Mouse (Mus musculus): ENCODE measurements around the gene Pdlim1. TPM values are rescaled to one million over a fixed set of nuclear protein-coding genes. Genes with fewer than 3 reads are reported as not detected.
A peak's percentile ranks its signal among the peaks of the same experiment; 100 is the strongest.

Pdlim1 gene
- total and polyA plus RNA-seq, 2 experiments from 2014 or later, result 2.8 to 6.6 TPM

DNA sequence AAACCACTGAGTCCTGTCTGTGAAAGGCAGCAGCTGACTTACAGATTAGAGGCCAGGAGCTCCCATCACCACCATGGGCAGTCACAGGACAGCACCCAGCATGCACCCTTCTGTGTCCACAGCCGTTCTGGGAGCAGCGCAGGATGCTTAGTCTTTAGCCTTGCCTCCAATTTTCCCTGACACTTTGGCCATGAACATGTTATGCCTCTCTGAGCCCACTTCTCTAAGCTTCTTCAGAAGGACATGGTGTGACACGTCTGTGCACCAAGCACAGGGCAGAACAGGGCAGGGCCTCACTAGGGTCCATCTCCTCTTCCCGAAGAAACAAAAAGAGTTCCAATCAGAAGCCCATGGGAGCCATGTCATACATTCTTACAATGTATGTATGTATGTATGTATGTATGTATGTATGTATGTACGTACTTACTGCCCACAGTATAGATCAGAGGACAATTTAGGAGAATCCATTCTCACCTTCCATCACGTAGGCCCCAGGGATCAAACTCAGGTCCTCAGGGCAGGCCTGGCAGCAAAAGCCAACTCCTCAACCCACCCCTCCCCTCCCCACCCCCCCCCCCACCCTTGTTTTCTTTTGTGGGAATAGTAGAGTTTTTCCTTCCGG, 24.9 kb downstream of the Pdlim1 start:
- Histone ChIP-seq H3K9ac (no peak overlapping the region), H3K4me3 (ENCODE audit: low read depth, low read length) (no peak overlapping the region), H3K9me3 (ENCODE audit: low read length) (no peaks in the 10 kb centered on the region), H3K27ac (ENCODE audit: low read depth, low read length) (no peak overlapping the region), H3K36me3 (ENCODE audit: insufficient read depth) (no peaks in the 10 kb centered on the region), H3K4me1 (ENCODE audit: insufficient read depth) (no peaks in the 10 kb centered on the region), H3K27me3 (ENCODE audit: insufficient read depth, low read length) (no peaks in the 10 kb centered on the region), H3K4me2 (ENCODE audit: low read depth) (no peak overlapping the region)
- ATAC-seq, result no peak
- 63% methylated on average over 7 of the region's 7 CpGs for WGBS
- no peak for TF ChIP-seq CTCF (IDR thresholded peaks at IDR 0.05; ENCODE audit: low read depth)
- no peak for DNase-seq

- Histone ChIP-seq H3K27me3 (ENCODE audit: insufficient read depth, low read length) (no peaks in the 10 kb centered on the region), H3K4me1 (ENCODE audit: insufficient read depth) (peaks cover 10% of the 10 kb centered on the region; the same call in 1 of the 2 replicates), H3K4me3 (ENCODE audit: low read depth, low read length) (no peak overlapping the region), H3K36me3 (ENCODE audit: insufficient read depth) (no peaks in the 10 kb centered on the region), H3K4me2 (ENCODE audit: low read depth) (peak overlapping the region; percentile 19), H3K27ac (ENCODE audit: low read depth, low read length) (peak overlapping the region; percentile 84), H3K9me3 (ENCODE audit: low read length) (no peaks in the 10 kb centered on the region), H3K9ac (peak overlapping the region; percentile 46)
- no peak for TF ChIP-seq CTCF (IDR thresholded peaks at IDR 0.05; ENCODE audit: low read depth)
- WGBS, result 22% methylated on average over 14 of the region's 14 CpGs
- DNase-seq, result peak; percentile 81
- ATAC-seq, result peak; percentile 89
These were observed 30.6 kb downstream of the Pdlim1 start for GRCm38 (mm10) chr19:40240838-40241689.

- ATAC-seq (peak; percentile 12; the same call in 1 of the 2 replicates), DNase-seq (no peak)
- no peak overlapping the region for H3K4me2 ChIP-seq (ENCODE audit: low read depth)
- H3K9me3 ChIP-seq (ENCODE audit: low read length), result no peaks in the 10 kb centered on the region
- H3K27ac ChIP-seq (ENCODE audit: low read depth, low read length), result no peak overlapping the region
- 78% methylated on average over 6 of the region's 6 CpGs for WGBS
- H3K4me3 ChIP-seq (ENCODE audit: low read depth, low read length), result no peak overlapping the region
- no peaks in the 10 kb centered on the region for H3K27me3 ChIP-seq (ENCODE audit: insufficient read depth, low read length)
- H3K36me3 ChIP-seq (ENCODE audit: insufficient read depth), result no peaks in the 10 kb centered on the region
- peaks cover 10% of the 10 kb centered on the region; the same call in 1 of the 2 replicates for H3K4me1 ChIP-seq (ENCODE audit: insufficient read depth)
- no peak overlapping the region for H3K9ac ChIP-seq
- TF ChIP-seq CTCF (IDR thresholded peaks at IDR 0.05; ENCODE audit: low read depth), result no peak
These were observed 31.3 kb downstream of the Pdlim1 start for GRCm38 (mm10) chr19:40240360-40240759.

GRCm38 (mm10) chr19:40238175-40238850, 33.3 kb downstream of the Pdlim1 start:
- DNase-seq (no peak), ATAC-seq (no peak)
- H3K9me3 ChIP-seq (ENCODE audit: low read length), result no peaks in the 10 kb centered on the region
- 91% methylated on average over 6 of the region's 6 CpGs for WGBS
- TF ChIP-seq CTCF (IDR thresholded peaks at IDR 0.05; ENCODE audit: low read depth), result no peak
- H3K4me1 ChIP-seq (ENCODE audit: insufficient read depth), result peaks cover 10% of the 10 kb centered on the region; the same call in 1 of the 2 replicates
- H3K36me3 ChIP-seq (ENCODE audit: insufficient read depth), result no peaks in the 10 kb centered on the region
- H3K4me3 ChIP-seq (ENCODE audit: low read depth, low read length), result no peak overlapping the region
- no peak overlapping the region for H3K27ac ChIP-seq (ENCODE audit: low read depth, low read length)
- H3K4me2 ChIP-seq (ENCODE audit: low read depth), result no peak overlapping the region
- H3K27me3 ChIP-seq (ENCODE audit: insufficient read depth, low read length), result no peaks in the 10 kb centered on the region
- no peak overlapping the region for H3K9ac ChIP-seq

- no peaks in the 10 kb centered on the region for H3K27me3 ChIP-seq (ENCODE audit: insufficient read depth, low read length)
- H3K4me1 ChIP-seq (ENCODE audit: insufficient read depth), result no peaks in the 10 kb centered on the region
- H3K27ac ChIP-seq (ENCODE audit: low read depth, low read length), result no peak overlapping the region
- no peak overlapping the region for H3K9ac ChIP-seq
- ATAC-seq, result no peak
- 94% methylated on average over 2 of the region's 2 CpGs for WGBS
- H3K36me3 ChIP-seq (ENCODE audit: insufficient read depth), result no peaks in the 10 kb centered on the region
- no peak overlapping the region for H3K4me3 ChIP-seq (ENCODE audit: low read depth, low read length)
- TF ChIP-seq CTCF (IDR thresholded peaks at IDR 0.05; ENCODE audit: low read depth), result no peak
- no peak overlapping the region for H3K4me2 ChIP-seq (ENCODE audit: low read depth)
- DNase-seq, result no peak
- H3K9me3 ChIP-seq (ENCODE audit: low read length), result no peaks in the 10 kb centered on the region
These were observed 39.1 kb downstream of the Pdlim1 start for GRCm38 (mm10) chr19:40232560-40232959.

GRCm38 (mm10) chr19:40231825-40232541, 39.7 kb downstream of the Pdlim1 start:
- Histone ChIP-seq H3K4me1 (ENCODE audit: insufficient read depth) (no peaks in the 10 kb centered on the region), H3K36me3 (ENCODE audit: insufficient read depth) (no peaks in the 10 kb centered on the region), H3K9ac (no peak overlapping the region), H3K27ac (ENCODE audit: low read depth, low read length) (no peak overlapping the region), H3K27me3 (ENCODE audit: insufficient read depth, low read length) (no peaks in the 10 kb centered on the region), H3K4me3 (ENCODE audit: low read depth, low read length) (no peak overlapping the region), H3K9me3 (ENCODE audit: low read length) (no peaks in the 10 kb centered on the region), H3K4me2 (ENCODE audit: low read depth) (no peak overlapping the region)
- TF ChIP-seq CTCF (IDR thresholded peaks at IDR 0.05; ENCODE audit: low read depth), result peak; percentile 12; the same call in 1 of the 2 replicates
- ATAC-seq, result no peak
- no peak for DNase-seq
- 74% methylated on average over 7 of the region's 7 CpGs for WGBS

Measured in forebrain, postnatal 0 days (tissue).